Mouse (Mus musculus): ENCODE data around the gene Plch1.

DNA sequence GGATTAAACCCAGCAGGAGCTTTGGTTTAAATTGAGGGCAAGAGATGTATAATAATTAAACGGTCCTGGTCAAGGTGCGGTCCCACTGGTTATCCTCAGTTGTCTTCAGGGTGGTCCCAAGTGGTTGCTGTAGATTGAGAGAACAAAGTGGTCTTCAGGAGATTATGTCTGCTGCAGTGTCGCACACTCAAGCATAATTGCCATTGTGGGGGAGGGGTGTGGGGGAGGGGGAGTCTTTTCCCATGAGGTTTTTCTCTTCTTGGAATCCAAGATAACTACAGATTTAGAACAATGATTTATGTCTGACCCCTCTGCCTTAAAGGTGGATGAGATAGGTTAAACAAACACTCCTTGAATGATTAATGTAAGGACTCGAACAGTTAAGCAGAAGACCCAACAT, 11.0 kb upstream of the Plch1 start:
- TF ChIP-seq POLR2A (IDR thresholded peaks at IDR 0.05; ENCODE audit: borderline replicate concordance, extremely low read depth, low read depth, low read length) (no peak), CTCF (IDR thresholded peaks at IDR 0.05; ENCODE audit: insufficient read depth, low read length) (no peak)

All from lung, adult 2 months (tissue).